In the genomic region with DNA sequence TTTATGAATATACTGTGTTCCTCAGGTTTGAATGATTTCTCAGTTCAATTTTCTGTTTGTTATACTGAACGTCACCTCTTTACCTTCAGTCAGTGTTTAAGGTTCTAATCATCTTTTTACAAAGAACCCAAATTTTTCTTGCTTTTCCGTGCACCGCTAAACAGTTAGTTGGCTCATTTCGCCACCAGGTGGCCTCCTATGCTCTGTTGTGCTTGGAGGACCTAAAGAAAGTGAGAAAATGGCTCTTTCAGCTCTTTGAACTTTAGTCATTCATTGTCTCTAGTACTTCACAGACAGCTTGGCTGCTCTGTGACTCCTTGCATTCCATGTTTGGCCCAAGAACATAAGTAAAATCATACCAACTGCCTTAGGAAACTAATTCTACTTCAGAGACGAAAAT, we compare ENCODE assay signal across 8 mouse cellular contexts.
DNase-seq lines count a peak whose midpoint lies in the region; ATAC-seq and TF ChIP-seq lines count a peak whose summit lies in the region.
"Had no signal": no experiment of that assay in that cellular context is flagged by ENCODE, and none has a peak within 500 bp of the region (broad histone marks: within the 10 kb centered on the region; RNA-seq: fewer than 3 reads in every experiment).

No protein-coding gene starts in this region.

- H3K27me3 ChIP-seq in intestine, postnatal 0 days (replicated peaks; ENCODE audit: control insufficient read depth, insufficient read depth, low read length), result no peaks in the 10 kb centered on the region
- no peaks in the 10 kb centered on the region for H3K27me3 ChIP-seq in intestine, embryonic 16.5 days (replicated peaks; ENCODE audit: control insufficient read depth, insufficient read depth, low read length)
- H3K27me3 ChIP-seq: limb, embryonic 13.5 days had no signal

- no peak overlapping the region for H3K9ac ChIP-seq in intestine, postnatal 0 days (ENCODE audit: low read depth, low read length)
- H3K9ac ChIP-seq in intestine, embryonic 16.5 days (ENCODE audit: low read depth, low read length), result no peak overlapping the region
- H3K9ac ChIP-seq: limb, embryonic 13.5 days had no signal

- no peak overlapping the region for H3K4me2 ChIP-seq in intestine, postnatal 0 days (replicated peaks; ENCODE audit: low read depth)
- no peak overlapping the region for H3K4me2 ChIP-seq in intestine, embryonic 16.5 days (ENCODE audit: low read depth, low read length)
- H3K4me2 ChIP-seq: limb, embryonic 13.5 days had no signal

- peak; percentile 21 for DNase-seq in thymus, postnatal 14 days
- DNase-seq in thymus, adult 18-20 months, result no peak
- DNase-seq in adrenal gland, postnatal 36 days, result peak; percentile 53 to 71
- DNase-seq in kidney, postnatal 25 days, result peak; percentile 55 to 73
- DNase-seq in spleen, adult 12 weeks (ENCODE audit: low spot score), result no peak

- H3K27ac ChIP-seq in intestine, postnatal 0 days (ENCODE audit: low read depth, low read length), result no peak overlapping the region
- no peak overlapping the region for H3K27ac ChIP-seq in intestine, embryonic 16.5 days (ENCODE audit: low read length)
- H3K27ac ChIP-seq: limb, embryonic 13.5 days had no signal

- no peaks in the 10 kb centered on the region for H3K36me3 ChIP-seq in intestine, postnatal 0 days (ENCODE audit: control insufficient read depth, insufficient read depth)
- no peaks in the 10 kb centered on the region for H3K36me3 ChIP-seq in intestine, embryonic 16.5 days (ENCODE audit: control insufficient read depth, insufficient read depth, low read length)
- H3K36me3 ChIP-seq: limb, embryonic 13.5 days had no signal

- no peaks in the 10 kb centered on the region for H3K4me1 ChIP-seq in intestine, postnatal 0 days (replicated peaks; ENCODE audit: control insufficient read depth, insufficient read depth, low read length)
- no peaks in the 10 kb centered on the region for H3K4me1 ChIP-seq in intestine, embryonic 16.5 days (ENCODE audit: control insufficient read depth, insufficient read depth, low read length)
- H3K4me1 ChIP-seq: limb, embryonic 13.5 days had no signal

- no peak for ATAC-seq in intestine, postnatal 0 days
- ATAC-seq in intestine, embryonic 16.5 days, result no peak

- TF ChIP-seq CTCF in intestine, postnatal 0 days (IDR thresholded peaks at IDR 0.05; ENCODE audit: low read depth), result peak; percentile 84

- 29% methylated on average over 5 of the region's 5 CpGs for WGBS in intestine, postnatal 0 days
- WGBS in intestine, embryonic 16.5 days, result 26% methylated on average over 5 of the region's 5 CpGs

- H3K4me3 ChIP-seq in intestine, postnatal 0 days (ENCODE audit: low read depth, low read length), result no peak overlapping the region
- no peak overlapping the region for H3K4me3 ChIP-seq in intestine, embryonic 16.5 days (ENCODE audit: low read length)
- H3K4me3 ChIP-seq: limb, embryonic 13.5 days had no signal

- H3K9me3 ChIP-seq in intestine, postnatal 0 days (ENCODE audit: control insufficient read depth), result no peaks in the 10 kb centered on the region
- no peaks in the 10 kb centered on the region for H3K9me3 ChIP-seq in intestine, embryonic 16.5 days (ENCODE audit: control insufficient read depth, low read length)
- H3K9me3 ChIP-seq: limb, embryonic 13.5 days had no signal

Comparison
In these comparisons a context has a peak if more than half of its experiments do, and no peak if none do; other contexts are left out.
1. DNase-seq: peak in thymus, postnatal 14 days (single experiment), adrenal gland, postnatal 36 days (2 of 2) and kidney, postnatal 25 days (2 of 2); none in thymus, adult 18-20 months (0 of 2) and spleen, adult 12 weeks (single experiment).